Mouse (Mus musculus) stomach, postnatal 0 days (tissue): Measurements from ENCODE around the gene Gm17359.
"Not testable (repeated sequence)": the region's sequence is repeated elsewhere in the genome, so short reads cannot be mapped to it uniquely, and the experiment has no call there.

Source experiments
- CTCF ChIP-seq: IDR thresholded peaks from 2 replicates; pipeline ENCODE4 v1.5.1; 2016; ENCODE audit warnings: antibody characterized with exemption, low read depth, mild to moderate bottlenecking, moderate library complexity
- EP300 ChIP-seq: optimal IDR thresholded peaks from 2 replicates; pipeline ENCODE3; 2016; ENCODE audit warnings: antibody characterized with exemption

DNA sequence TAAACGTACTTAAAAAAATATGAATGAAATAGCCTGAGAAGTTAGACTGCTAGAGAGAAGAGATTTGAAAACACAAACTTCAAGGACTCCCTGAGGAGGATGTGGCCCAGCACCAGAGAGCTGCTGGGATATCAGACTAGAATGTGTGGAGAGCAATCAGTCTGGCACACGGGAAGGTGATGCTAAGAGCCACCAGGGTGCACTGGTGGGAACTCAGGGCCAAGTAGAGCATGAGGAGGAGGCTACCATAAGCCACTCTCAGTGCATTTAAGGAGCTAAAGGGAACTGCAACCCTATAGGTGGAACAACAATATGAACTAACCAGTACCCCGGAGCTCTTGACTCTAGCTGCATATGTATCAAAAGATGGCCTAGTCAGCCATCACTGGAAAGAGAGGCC is 110.2 kb downstream of the Gm17359 start:
- 0 out of 2 replicates have a peak, but pooled peaks have one; percentile 13 for TF ChIP-seq CTCF
- not testable (repeated sequence) for TF ChIP-seq EP300
